Mouse (Mus musculus): ENCODE data around the gene Scamp1. TPM values are rescaled to one million over a fixed set of nuclear protein-coding genes. Genes with fewer than 3 reads are reported as not detected.

Scamp1 gene
- total RNA-seq, 4 experiments from 2014 or later = 18.0 to 21.6 (median 18.9) TPM

Other genes starting within 250 kb of the Scamp1 start
- 1 to 10 TPM; 1.0 to 4.9 (median 2.2) TPM for gene Lhfpl2, start 228.1 kb downstream of the Scamp1 start, total RNA-seq (2022)
- 10 to 100 TPM; 23.8 to 25.9 (median 24.7) TPM for gene Ap3b1, start 73.1 kb upstream of the Scamp1 start, total RNA-seq (2022)

Measured in gastrocnemius, adult 8-10 months (tissue).